Mouse (Mus musculus) erythroid progenitor cell, adult 5-6 weeks (primary cell): ENCODE results near the gene Chl1. TPM values are rescaled to one million over a fixed set of nuclear protein-coding genes. Genes with fewer than 3 reads are reported as not detected.

ENCODE experiments used
- ATAC-seq: replicated peaks from 2 replicates; pipeline ENCODE4 v1.8.0; 2016; ENCODE audit warnings: moderate number of reproducible peaks, mild to moderate bottlenecking, moderate TSS enrichment, inconsistent platforms; ENCODE audit not compliant: poor library complexity, low FRiP score, severe bottlenecking
- total RNA-seq, 2 experiments: library from RNA; stranded (forward) in 1 of 2; stranded (reverse) in 1 of 2; fragments of 150-400 nt in 1 of 2; fragments of 186-747, 209-891 nt in 1 of 2; gene quantifications; 2 replicates each; pipeline versions ENCODE4 v1.2.3 to v1.2.4; 2015 to 2017; ENCODE audit warnings: low replicate concordance in 2 of 2

The Chl1 gene
- total RNA-seq (2015; ENCODE audit: low replicate concordance) (not detected in 2 replicates), total RNA-seq (2017; ENCODE audit: low replicate concordance) (0.64 TPM in 1 of 2 replicates, not detected in the other)

DNA sequence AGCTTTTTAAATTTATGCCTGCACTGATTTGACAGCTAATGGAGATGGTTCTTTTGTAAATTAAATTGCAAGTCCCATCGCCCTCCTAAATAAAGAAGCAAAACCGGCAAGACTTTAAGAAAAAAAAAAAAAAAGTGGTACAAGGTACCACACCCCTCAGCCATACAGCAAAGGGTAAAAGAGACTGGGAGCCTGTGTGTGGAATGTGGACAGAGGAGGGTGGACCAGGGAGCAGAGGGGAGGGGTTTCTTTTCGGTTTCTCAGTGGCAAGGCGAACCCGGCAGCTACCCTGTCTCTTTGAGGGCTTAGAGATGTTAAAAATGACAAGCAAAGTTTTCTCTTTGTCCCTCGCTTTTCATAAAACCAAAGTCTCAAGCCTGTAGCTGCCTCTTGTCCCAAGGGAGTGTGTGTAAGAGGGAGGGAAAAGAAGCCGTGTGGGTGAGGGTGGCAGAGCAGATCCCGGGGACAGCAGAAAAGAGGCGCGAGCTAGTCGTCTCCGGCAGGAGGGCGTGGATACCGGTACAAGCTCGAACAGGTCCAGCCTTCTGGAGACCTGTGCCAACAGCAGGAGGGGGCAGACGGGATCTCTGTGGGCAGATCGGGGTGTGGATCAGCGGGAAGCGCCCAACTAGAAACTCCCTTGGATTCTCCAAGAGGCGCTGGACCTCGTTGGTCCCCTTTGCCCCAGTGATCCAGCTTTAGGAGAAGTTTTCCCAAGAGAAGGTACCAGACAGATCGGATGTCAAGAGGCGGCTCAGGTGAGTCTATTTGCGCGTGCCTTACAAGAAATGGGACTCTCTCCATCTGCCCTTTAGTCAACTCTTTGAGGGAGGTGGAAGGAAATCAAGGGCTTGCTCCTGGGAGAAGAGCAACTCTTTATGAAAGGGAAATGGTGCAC lies at the start of gene Chl1:
Chl1 (plus strand) TSS at position 195 of the 898 bp plus-strand sequence.
- no peak for ATAC-seq

DNA sequence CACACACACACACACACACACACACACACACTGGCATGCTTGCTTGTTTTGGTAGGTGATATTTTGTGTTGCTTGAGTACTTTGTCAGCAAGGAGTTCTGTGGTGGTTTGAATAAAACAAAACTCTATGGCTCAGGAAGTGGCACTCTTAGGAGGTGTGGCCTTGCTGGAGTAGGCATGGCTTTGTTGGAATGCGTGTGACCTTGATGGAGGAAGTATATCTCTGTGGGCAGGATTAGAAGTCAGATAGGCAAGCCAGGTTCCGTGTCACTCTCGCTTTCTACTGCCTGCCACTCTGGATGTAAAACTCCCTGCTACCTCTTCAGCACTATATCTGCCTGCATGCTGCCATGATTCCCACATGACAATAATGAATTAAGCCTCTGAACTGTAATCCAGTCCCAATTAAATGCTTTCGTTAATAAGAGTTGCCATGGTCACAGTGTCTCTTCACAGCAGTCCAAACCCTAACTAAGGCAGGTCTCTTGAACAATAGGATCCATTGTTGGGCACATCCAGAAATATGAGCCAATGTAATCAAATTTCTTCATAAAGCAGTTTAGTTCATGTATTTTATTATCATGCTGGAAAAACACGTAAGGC lies 44.8 kb upstream of the Chl1 start:
- ATAC-seq, result no peak

DNA sequence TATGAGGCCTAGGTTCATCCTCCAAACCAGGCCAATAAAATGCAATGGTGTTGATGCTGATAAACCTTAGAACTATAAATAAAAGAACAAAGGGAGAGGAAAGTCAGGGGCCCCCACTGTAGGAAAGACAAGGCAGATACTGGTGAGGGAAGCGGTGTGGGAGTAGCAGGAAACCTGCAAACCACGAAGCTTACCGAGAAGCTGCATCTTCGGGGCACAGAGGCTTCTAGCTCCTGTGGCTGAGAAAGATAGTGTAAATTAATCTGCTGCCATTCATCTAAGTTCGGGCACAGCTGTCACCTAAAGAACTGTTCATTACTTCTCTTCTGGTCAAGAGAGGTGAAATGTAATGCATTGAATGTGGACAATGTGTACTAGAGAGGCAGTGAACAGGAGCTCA lies 37.1 kb upstream of the Chl1 start:
- ATAC-seq, result no peak

DNA sequence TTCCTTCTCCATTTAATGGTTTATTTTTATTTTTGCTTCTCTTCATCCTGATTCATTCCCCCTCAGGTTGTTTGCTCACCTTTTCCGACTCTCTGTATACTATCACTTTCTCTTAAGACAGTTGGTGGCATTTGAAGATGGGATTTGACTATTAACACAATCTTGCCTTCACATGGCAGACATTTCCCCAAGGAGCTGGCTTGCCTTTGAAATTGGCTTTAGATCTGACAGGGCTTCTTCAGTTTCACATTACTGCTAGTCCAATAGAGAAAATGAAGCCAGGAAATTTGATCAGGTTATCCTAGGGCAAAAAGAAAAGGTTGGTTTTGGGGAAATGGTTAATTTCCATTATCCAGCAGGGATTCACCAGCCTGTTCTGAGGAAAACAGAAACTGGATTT lies 23.2 kb upstream of the Chl1 start:
- ATAC-seq, result no peak

DNA sequence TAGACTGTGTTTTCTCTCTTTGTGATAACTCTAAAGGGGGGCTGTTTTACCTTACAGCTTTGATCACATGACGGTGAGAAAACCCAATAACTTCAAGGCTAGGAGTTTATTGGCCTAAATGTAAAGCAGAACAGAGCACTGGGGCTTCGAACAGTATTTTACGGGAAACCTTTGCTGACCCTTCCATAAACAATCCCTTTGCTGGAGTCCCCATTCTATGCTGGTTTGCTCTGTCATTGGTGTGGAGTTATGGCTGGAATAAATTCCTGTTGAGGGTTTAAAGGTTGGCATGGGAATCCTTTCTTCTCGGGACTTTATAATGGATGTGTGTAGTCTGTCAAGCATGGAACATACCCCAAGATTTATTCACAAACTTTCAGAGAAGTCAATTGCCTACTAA lies 12.0 kb upstream of the Chl1 start:
- ATAC-seq, result no peak

DNA sequence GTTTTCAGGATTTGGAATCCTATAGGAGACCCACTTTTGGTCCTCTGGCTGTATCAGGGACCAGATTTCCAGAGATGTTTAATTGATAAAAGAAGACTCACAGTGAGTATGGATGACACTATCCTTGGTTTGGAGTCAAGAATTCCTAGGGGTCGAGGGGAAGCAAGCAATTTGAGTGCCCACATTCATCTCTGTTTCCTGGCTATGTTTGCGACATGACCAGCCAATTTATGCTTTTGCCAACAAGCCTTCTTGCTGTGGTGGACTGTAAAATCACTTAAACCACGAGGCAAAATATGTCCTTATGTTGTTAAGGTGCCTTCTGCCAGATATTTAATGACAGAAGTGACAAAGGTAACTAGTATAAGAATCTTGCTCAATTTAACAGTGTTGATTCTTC lies 6.3 kb upstream of the Chl1 start:
- ATAC-seq, result no peak

DNA sequence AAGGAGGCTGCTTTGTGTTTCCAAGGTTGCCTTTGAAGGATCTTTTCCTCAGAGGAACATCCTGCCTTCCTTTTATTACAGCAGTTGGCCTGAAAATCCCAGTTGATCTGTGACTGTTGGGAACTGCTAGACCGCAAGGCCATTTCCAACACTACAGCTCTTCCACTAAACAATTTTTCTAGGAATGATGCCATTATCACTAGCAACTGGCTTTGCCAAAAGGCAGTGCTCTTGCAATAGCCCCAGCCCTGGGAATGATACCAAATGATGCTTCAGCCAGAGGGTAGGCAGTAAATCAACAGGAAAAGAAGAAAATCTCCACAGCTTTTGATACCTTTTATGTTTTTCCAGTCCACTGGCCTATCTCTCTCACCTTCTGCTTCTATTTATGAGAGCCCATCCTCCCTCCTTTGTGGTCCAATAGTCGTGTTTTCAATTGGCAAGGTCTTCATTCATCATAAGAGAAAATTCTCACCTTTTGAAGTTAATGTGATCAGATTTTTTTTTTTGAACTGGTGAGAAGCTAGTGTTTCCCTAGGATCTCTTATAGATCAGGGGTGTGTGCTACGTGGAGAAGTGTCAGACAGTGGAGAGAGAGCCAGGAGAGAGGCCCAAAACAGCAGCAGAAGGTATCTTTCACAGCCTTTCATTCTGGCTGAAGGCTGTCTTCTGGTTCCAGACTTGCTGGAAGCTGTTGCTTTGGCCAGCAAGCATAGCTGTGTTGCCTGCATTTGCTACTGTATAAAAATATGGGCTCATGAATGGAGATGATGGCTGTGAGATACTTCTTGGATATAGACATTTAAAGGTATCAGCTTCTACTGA lies 2.4 kb upstream of the Chl1 start:
- no peak for ATAC-seq

DNA sequence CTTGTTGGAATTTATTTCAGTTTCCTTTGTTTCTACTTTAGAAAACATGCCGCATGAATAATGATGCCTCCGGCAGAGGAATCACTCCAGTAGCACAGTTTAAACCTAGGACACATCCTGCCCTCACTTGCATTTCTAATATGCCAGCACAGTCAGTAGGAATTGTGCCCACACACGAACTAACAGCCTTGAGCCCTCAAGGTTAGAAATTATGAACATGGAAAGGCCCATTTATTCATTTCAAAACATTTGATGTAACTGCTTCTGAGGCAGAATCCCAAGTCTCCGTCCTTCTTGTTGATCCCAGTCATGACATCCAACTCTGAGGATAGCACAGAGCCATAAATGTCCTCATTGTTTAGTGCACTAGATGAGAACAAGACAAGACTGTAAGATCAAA lies 790 bp upstream of the Chl1 start:
- ATAC-seq, result no peak

DNA sequence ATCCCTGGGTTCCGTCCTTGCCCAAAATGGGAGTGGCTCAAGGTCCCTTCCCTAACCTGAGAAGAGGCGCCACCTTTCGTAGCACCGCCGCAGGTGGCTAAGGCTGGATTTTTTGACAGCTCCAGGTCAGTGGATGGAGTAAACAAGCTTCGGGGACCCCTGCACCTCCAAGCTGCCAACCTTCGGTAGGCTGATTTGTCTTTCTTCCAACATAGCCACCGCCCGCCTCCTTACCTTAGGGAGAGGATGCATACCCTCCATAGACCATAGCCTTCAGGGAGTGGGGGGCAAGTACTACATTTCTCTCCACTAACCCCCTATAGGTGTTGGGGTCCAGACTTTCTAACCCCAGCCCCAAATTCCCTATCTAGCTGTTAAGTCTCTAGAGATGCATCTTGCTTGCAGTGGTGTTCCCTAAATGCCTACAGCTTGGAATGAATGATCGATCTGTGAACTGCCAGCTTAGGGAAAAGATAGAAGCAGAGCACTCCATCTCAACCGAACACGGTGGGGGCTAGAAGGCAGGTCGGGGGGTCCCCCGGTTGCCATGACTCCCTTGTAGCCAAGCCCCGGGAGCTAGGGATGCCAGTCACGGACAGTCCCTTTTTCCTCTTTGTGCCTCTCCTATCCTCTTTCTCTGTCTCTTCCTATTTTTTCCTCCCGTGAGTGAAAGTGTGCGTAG lies 1.0 kb downstream of the Chl1 start:
- ATAC-seq, result no peak

DNA sequence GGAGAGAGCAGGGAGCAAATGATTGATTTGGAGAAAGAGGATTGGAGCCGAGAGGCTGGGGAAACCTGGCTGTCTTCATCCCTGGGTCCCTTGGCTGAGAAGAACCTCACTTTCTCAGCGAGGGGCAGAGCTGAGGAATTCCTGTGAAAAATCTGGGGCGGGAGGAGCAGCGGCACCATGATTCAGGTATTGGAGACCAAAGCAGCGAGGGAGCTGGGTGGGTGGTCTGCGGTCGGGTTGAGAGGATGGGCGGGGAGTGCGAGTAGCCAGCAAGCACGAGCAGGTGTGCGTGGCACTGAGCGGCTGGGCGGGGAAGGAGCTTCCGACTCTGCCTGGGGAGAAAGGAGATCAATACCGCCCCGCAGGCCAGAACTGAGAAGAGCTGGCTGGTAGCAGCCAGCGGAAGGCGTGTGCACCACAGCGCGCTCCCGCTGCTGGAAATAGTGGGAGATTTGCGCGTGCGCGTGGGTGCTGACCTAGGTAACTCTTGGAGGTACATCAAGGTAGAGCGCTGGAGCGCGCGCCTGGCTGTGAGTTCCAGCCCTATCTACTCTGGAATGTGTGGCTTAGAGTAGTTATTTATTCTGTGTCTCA lies 1.7 kb downstream of the Chl1 start:
- ATAC-seq, result no peak

DNA sequence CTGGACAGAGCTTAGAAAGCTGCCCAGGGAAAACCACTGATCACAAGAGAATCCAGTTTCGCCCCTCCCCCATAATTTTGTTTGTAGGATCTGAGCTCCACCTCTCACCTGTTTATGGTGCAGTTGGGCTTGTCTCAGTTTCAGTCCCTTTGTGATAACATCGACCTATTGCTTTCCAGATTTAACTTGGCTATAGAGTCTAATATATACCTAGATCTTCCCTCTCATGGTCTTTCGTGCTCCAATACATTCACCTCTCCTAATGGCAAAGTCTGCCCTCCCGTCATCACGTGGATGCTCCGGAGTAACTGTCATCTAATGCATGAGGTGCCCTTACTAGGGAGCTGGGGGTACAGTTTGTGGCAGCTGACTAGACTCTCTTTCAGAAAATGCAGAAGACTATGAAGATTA lies 2.5 kb downstream of the Chl1 start:
- ATAC-seq, result no peak

DNA sequence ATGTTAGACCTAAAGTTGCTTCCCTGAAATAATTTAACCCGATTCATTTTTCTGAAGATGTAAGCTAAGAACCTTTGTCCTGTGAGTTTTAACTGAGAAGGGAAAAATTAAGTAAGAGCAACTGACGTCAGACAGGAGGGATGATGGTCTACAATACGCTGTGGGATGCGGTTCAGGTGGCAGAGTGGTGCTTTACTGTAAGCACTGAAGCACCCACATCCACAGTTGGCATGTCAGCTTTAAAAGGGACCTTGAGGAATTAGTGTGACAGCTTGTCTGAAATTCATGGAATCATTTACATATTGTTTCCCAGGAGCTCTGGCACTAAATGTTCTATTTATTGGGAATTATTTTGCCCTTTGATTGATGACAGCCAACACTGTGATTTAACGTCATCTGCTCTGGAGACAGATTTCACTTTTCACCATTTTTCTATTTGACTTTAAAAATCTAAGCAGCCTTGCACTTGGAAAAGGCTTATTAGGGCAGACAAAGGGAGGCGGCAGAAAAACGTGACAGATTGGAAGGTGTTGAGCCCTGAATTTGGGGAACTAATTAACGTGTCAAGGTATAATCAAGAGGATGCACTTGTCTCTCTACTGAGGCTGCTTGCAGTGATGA lies 3.3 kb downstream of the Chl1 start:
- ATAC-seq, result no peak

DNA sequence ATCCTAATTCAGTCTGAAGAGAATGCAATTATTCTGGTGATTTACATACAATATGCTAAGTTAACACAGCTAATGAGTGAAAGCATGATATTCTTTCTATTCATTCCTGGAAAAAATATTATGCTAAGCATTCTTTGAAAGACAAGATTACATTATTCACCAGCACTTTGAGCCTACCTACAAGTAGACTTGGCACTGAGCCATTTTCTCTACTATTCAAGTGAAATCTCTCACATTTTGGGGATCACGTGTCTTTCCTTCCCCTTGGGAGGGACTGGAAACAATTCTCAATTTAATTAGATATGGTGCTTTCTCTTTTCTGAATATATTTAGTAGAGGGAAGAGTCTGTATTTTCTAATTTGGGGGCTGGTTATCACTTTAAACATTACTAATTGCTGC lies 4.0 kb downstream of the Chl1 start:
- no peak for ATAC-seq

DNA sequence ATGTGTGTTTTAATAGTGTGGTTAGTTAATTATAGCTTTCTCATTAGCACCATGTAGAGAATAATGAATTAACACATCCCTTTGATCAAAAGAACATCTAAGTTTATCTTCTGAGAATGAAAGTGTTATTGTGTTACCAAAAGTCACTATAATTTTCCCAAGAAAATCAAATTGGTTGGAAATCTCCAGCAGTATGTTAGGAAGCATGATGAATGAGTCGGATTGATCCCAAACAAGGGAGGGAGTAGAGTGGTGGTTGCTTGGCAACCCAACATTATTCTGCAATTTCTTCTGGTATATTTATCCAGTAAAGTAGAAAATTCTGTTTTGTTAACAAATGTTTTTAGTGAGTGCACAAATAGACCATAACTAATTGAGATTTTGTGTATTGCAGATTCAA lies 4.4 kb downstream of the Chl1 start:
- ATAC-seq, result no peak

DNA sequence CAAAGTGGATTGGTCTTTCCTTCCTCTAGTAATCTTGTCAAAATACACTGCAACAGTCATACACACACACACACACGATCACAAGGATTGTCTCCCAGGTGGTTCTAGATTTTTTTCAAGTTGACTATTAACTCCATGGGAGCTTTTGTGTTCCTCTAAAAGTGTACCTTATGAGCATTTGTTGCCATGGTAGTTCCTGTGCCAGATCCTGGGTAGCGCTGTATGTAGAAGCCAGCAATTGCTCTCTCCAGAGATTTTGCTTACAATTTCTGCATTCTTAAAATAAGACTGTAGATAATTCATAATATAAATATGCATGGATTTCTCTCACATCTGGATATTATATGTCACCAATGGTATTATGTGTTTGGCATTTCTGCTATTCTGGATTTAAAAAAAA lies 9.2 kb downstream of the Chl1 start:
- no peak for ATAC-seq

DNA sequence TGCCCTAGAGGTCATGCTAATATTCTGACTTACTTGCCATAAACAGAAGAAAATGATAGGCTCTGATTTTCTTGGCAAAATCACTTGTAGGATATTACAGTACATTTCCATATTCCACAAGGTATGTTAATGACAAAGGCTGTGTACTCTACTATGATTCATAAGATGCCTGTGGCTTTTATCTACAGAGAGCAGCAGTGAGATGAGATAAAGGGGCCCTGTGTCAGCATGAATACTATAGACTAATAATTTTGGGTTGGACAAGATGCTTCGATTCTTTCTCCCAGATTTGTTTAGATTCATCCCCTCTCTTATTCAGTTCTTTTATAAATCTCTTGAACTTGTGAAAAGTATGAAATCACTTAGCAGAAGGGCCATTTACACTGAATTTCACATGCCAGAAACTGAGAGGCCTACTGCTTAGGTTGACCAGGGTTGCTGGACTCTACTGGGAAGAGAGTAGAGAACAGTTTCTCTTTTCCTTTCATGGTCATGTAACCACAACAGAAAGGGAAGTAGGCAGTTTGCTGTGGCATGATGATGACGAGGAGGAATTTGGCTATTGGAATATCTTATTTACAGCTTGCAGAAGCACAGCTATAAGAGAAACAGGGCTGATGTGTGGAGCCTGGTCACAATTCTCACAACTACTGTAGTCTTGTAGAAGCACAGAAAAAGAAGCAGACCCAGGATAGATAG lies 15.1 kb downstream of the Chl1 start:
- no peak for ATAC-seq

DNA sequence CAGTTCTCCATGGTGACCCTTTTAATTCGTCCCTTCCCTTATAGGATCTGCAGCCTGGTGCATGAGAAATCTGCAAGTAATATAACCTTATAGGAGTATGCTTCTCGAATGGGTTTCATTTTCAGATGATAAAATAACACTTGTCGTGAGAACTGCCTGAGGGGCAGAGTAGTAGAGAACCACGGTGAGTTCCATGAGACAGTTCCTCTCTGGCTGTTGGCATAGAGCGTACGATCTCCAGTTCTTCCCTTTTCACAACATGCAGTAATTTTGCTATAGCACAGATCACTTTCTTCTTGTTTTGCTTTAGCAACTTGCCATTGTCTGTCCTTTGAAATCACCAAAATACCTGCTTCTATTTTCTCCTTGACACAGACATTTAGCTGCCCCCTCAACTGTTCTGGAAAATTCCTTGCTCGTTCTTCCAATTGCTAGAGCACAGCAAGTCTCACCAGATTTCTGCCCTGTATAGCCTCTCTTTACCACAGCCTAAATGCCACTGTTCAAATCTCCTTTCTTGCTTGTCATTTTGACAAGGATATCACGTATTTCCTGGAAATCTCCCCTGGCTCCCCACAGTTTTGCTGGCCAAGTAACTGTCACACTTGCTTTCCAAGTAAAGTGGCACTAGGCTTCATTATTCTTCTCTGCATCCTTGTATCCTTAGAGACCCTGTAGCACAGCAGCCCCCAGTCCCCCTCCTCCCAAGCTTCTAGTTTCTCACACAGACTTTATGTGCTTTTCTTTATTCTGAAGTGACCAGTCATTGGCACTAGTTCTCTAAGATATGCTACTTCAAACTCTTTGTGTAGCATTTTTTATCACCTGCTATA lies 16.8 kb downstream of the Chl1 start:
- ATAC-seq, result no peak

DNA sequence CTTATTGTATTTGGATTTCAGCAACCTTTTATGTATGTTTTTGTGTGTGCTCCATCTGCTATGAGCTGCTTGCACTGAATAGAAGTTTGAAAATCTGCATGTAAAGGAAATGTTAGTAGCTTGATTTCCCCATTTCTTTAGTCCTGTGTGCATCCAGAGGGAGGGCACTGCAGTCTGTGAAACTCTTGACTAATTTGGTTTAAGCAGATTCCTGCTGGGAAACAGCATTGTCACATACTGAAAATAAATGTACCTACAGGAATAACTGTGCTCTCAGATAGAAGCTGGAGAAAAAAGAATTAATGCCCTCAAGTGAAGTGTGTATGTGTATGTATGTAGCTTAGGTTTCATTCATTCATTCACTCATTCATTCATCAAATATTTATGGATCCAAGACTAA lies 22.7 kb downstream of the Chl1 start:
- ATAC-seq, result no peak
